Mouse (Mus musculus): Measurements from ENCODE around the gene Vsir.

The Vsir gene

GRCm38 (mm10) chr10:60411794-60412193, 65.1 kb downstream of the Vsir start:
- in situ Hi-C loops (cut with MboI; ENCODE audit: unreplicated experiment in 2 of 2), result loop anchor here (5.0 kb wide), 3 partner anchors 111 to 346 kb away; partner anchors contain the start of gene Cdh23 (in 2 of the 2)

GRCm38 (mm10) chr10:60413756-60414155, 67.1 kb downstream of the Vsir start:
- in situ Hi-C loops (cut with MboI; ENCODE audit: unreplicated experiment in 2 of 2), result loop anchor here (5.0 kb wide), 3 partner anchors 109 to 344 kb away; partner anchors contain the start of gene Cdh23 (in 2 of the 2)

- in situ Hi-C loops (cut with MboI; ENCODE audit: unreplicated experiment in 2 of 2), result no loop called here
Measured at GRCm38 (mm10) chr10:60417041-60417440, 70.4 kb downstream of the Vsir start.

- in situ Hi-C loops (cut with MboI; ENCODE audit: unreplicated experiment in 2 of 2), result no loop called here
Measured at GRCm38 (mm10) chr10:60418137-60418536, 71.5 kb downstream of the Vsir start.

- in situ Hi-C loops (cut with MboI; ENCODE audit: unreplicated experiment in 2 of 2), result no loop called here
Measured at GRCm38 (mm10) chr10:60419624-60420023, 73.0 kb downstream of the Vsir start.
